In genomic region chr14:31604916-31605315, GRCm38 (mm10) we compare ENCODE assay signal across 9 mouse cellular contexts. TPM values are rescaled to one million over a fixed set of nuclear protein-coding genes. Genes with fewer than 3 reads are reported as not detected.
A peak's percentile ranks its signal among the peaks of the same experiment; 100 is the strongest.
DNase-seq lines count a peak whose midpoint lies in the region; ATAC-seq and TF ChIP-seq lines count a peak whose summit lies in the region.
"Had no signal": no experiment of that assay in that cellular context is flagged by ENCODE, and none has a peak within 500 bp of the region (broad histone marks: within the 10 kb centered on the region; RNA-seq: fewer than 3 reads in every experiment).

No protein-coding gene starts in this region.

- intact Hi-C loops in left cerebral cortex, adult 2 months (cut with DNase I), result loop anchor here (2.0 kb wide), 1 partner anchor 86 kb away; no protein-coding TSS in a partner anchor
- intact Hi-C loops in left cerebral cortex, postnatal 14 days (cut with DNase I), result loop anchor here (5.0 kb wide), 1 partner anchor 83 kb away; no protein-coding TSS in a partner anchor

- no peak overlapping the region for H3K27ac ChIP-seq in left cerebral cortex, adult 2 months

- TF ChIP-seq CTCF in left cerebral cortex, adult 2 months (IDR thresholded peaks at IDR 0.05), result peak; percentile 53

- DNase-seq in left cerebral cortex, adult 2 months (ENCODE audit: extremely low spot score in 1 of 2, low spot score in 2 of 2), result no peak
- DNase-seq in left cerebral cortex, postnatal 14 days (ENCODE audit: low spot score in 2 of 2), result no peak
- peak; percentile 48 for DNase-seq in brain, adult 2 months (ENCODE audit: low read depth, low spot score)
- DNase-seq in retina, embryonic 14.5 days (ENCODE audit: low spot score), result peak; percentile 14
- no peak for DNase-seq in left cerebral cortex, adult 8-10 months (ENCODE audit: low spot score in 2 of 2)
- no peak for DNase-seq in ovary, adult 18-20 months (ENCODE audit: low spot score)
- DNase-seq in right cerebral cortex, postnatal 36 days (ENCODE audit: low spot score in 2 of 2), result no peak

- ATAC-seq in common myeloid progenitor, adult 5-6 weeks (replicated peaks; ENCODE audit: low read depth, poor library complexity, severe bottlenecking), result peak; percentile 53; the same call in 1 of the 2 replicates

- H3K4me3 ChIP-seq in left cerebral cortex, adult 2 months, result no peak overlapping the region
- H3K4me3 ChIP-seq: liver, embryonic 15.5 days had no signal

RNA-seq across cellular contexts. Expression of gene Colq, which starts 13.8 kb away (rescaled TPM):
- total RNA-seq in left cerebral cortex, adult 2 months (2021), result 1 to 10 TPM; 1.1 to 1.8 TPM
- 1 to 10 TPM; 2.9 to 3.1 TPM for total RNA-seq in left cerebral cortex, postnatal 14 days (2021)
- not detected in 2 replicates for total RNA-seq in common myeloid progenitor, adult 5-6 weeks (2017)
- 1 to 10 TPM in 2 of 4 experiments, under 1 TPM in 2; 0.82 to 1.6 (median 1.2) TPM for total RNA-seq in left cerebral cortex, adult 8-10 months (2022)

RNA-seq across cellular contexts. Expression of gene Gm49387, which starts 35.8 kb away (rescaled TPM):
- total RNA-seq in left cerebral cortex, adult 2 months (2021), result not detected
- total RNA-seq in left cerebral cortex, postnatal 14 days (2021), result not detected
- not detected in 2 replicates for total RNA-seq in common myeloid progenitor, adult 5-6 weeks (2017)
- not detected for total RNA-seq in left cerebral cortex, adult 8-10 months (2022)

RNA-seq across cellular contexts. Expression of gene Btd, which starts 35.9 kb away (rescaled TPM):
- total RNA-seq in left cerebral cortex, adult 2 months (2021), result 1 to 10 TPM; 8.4 to 8.8 TPM
- 1 to 10 TPM; 7.9 to 8.5 TPM for total RNA-seq in left cerebral cortex, postnatal 14 days (2021)
- 12.2 and 13.1 TPM in 2 replicates for total RNA-seq in common myeloid progenitor, adult 5-6 weeks (2017)
- 10 to 100 TPM; 10.5 to 13.9 (median 11.4) TPM for total RNA-seq in left cerebral cortex, adult 8-10 months (2022)

RNA-seq across cellular contexts. Expression of gene Hacl1, which starts 36.2 kb away (rescaled TPM):
- 1 to 10 TPM; 4.4 to 6.7 TPM for total RNA-seq in left cerebral cortex, adult 2 months (2021)
- total RNA-seq in left cerebral cortex, postnatal 14 days (2021), result 1 to 10 TPM; 5.0 to 6.9 TPM
- 25.5 and 27.5 TPM in 2 replicates for total RNA-seq in common myeloid progenitor, adult 5-6 weeks (2017)
- total RNA-seq in left cerebral cortex, adult 8-10 months (2022), result 10 to 100 TPM in 2 of 4 experiments, 1 to 10 TPM in 2; 6.4 to 10.4 (median 9.8) TPM

Comparison
In these comparisons a context has a peak if more than half of its experiments do, and no peak if none do; other contexts are left out.
1. DNase-seq: peak in brain, adult 2 months (single experiment) and retina, embryonic 14.5 days (single experiment); none in left cerebral cortex, adult 2 months (0 of 2), left cerebral cortex, postnatal 14 days (0 of 2), left cerebral cortex, adult 8-10 months (0 of 2), ovary, adult 18-20 months (single experiment) and right cerebral cortex, postnatal 36 days (0 of 2).